Mouse (Mus musculus): ENCODE results near the gene Aars. TPM values are rescaled to one million over a fixed set of nuclear protein-coding genes. Genes with fewer than 3 reads are reported as not detected.

Aars gene
- polyA plus RNA-seq, 2 experiments = 30.2 to 46.7 TPM

- Histone ChIP-seq H3K4me2 (ENCODE audit: low read depth) (no peak overlapping the region), H3K27ac (no peak overlapping the region), H3K9me3 (ENCODE audit: control insufficient read depth, low read length) (no peaks in the 10 kb centered on the region), H3K9ac (replicated peaks) (no peak overlapping the region), H3K27me3 (ENCODE audit: control insufficient read depth, insufficient read depth, low read length) (no peaks in the 10 kb centered on the region), H3K4me1 (replicated peaks; ENCODE audit: control insufficient read depth in 2 of 2, insufficient read depth in 2 of 2, low read length in 1 of 2) (peaks cover 11 to 15% of the 10 kb centered on the region in 2 experiments; a peak in 3 of 4 replicates), H3K4me3 (ENCODE audit: insufficient read depth in 1 of 2, low read depth in 2 of 2, low read length in 2 of 2) (no peak overlapping the region), H3K36me3 (replicated peaks; ENCODE audit: control insufficient read depth, insufficient read depth, low read depth) (peaks cover 73% of the 10 kb centered on the region)
- ATAC-seq (ENCODE audit: insufficient read depth) (no peak), DNase-seq (ENCODE audit: low read depth in 3 of 3, low spot score in 3 of 3) (no peak)
- TF ChIP-seq CTCF (IDR thresholded peaks at IDR 0.05; ENCODE audit: low read depth) = 0 out of 2 replicates have a peak, but pooled peaks have one; percentile 6
- no peak for TF ChIP-seq EP300 (IDR thresholded peaks at IDR 0.05; ENCODE audit: low read depth)
- 91% methylated on average over 12 of the region's 12 CpGs for WGBS (ENCODE audit: insufficient replicate concordance)
These were observed 21.0 kb downstream of the Aars start for GRCm38 (mm10) chr8:111053827-111054518.

- ATAC-seq (ENCODE audit: insufficient read depth) (no peak), DNase-seq (ENCODE audit: low read depth in 3 of 3, low spot score in 3 of 3) (no peak)
- TF ChIP-seq CTCF (IDR thresholded peaks at IDR 0.05; ENCODE audit: low read depth) (no peak), EP300 (IDR thresholded peaks at IDR 0.05; ENCODE audit: low read depth) (no peak)
- peaks cover 61% of the 10 kb centered on the region for H3K36me3 ChIP-seq (replicated peaks; ENCODE audit: control insufficient read depth, insufficient read depth, low read depth)
- H3K27ac ChIP-seq = no peak overlapping the region
- H3K9ac ChIP-seq (replicated peaks) = no peak overlapping the region
- 87% methylated on average over 17 of the region's 17 CpGs for WGBS (ENCODE audit: insufficient replicate concordance)
- H3K4me2 ChIP-seq (ENCODE audit: low read depth) = no peak overlapping the region
- H3K9me3 ChIP-seq (ENCODE audit: control insufficient read depth, low read length) = no peaks in the 10 kb centered on the region
- peaks cover 11 to 17% of the 10 kb centered on the region in 2 experiments; a peak in 3 of 4 replicates for H3K4me1 ChIP-seq (replicated peaks; ENCODE audit: control insufficient read depth in 2 of 2, insufficient read depth in 2 of 2, low read length in 1 of 2)
- H3K4me3 ChIP-seq (ENCODE audit: insufficient read depth in 1 of 2, low read depth in 2 of 2, low read length in 2 of 2) = no peak overlapping the region
- no peaks in the 10 kb centered on the region for H3K27me3 ChIP-seq (ENCODE audit: control insufficient read depth, insufficient read depth, low read length)
These were observed 22.2 kb downstream of the Aars start for GRCm38 (mm10) chr8:111055031-111055634.

- TF ChIP-seq EP300 (IDR thresholded peaks at IDR 0.05; ENCODE audit: low read depth) = no peak
- TF ChIP-seq CTCF (IDR thresholded peaks at IDR 0.05; ENCODE audit: low read depth) = no peak
- no peaks in the 10 kb centered on the region for H3K27me3 ChIP-seq (ENCODE audit: control insufficient read depth, insufficient read depth, low read length)
- H3K9me3 ChIP-seq (ENCODE audit: control insufficient read depth, low read length) = no peaks in the 10 kb centered on the region
- 0 out of 2 replicates have a peak overlapping the region, but pooled peaks have one; percentile 3 for H3K27ac ChIP-seq
- H3K9ac ChIP-seq (replicated peaks) = no peak overlapping the region
- no peak for DNase-seq (ENCODE audit: low read depth in 3 of 3, low spot score in 3 of 3)
- peaks cover 56% of the 10 kb centered on the region for H3K36me3 ChIP-seq (replicated peaks; ENCODE audit: control insufficient read depth, insufficient read depth, low read depth)
- H3K4me2 ChIP-seq (ENCODE audit: low read depth) = peak overlapping the region; percentile 23; the same call in 1 of the 2 replicates
- peak; percentile 44; the same call in 1 of the 2 replicates for ATAC-seq (ENCODE audit: insufficient read depth)
- H3K4me1 ChIP-seq (replicated peaks; ENCODE audit: control insufficient read depth in 2 of 2, insufficient read depth in 2 of 2, low read length in 1 of 2) = peaks cover 12 to 18% of the 10 kb centered on the region in 2 experiments
- 64% methylated on average over 2 of the region's 2 CpGs for WGBS (ENCODE audit: insufficient replicate concordance)
- peak overlapping the region in 1 of 2 experiments; percentile 98; a peak in 2 of 4 replicates for H3K4me3 ChIP-seq (ENCODE audit: insufficient read depth in 1 of 2, low read depth in 2 of 2, low read length in 2 of 2)
These were observed 22.7 kb downstream of the Aars start for GRCm38 (mm10) chr8:111055661-111056060.

GRCm38 (mm10) chr8:111056158-111056663 is 23.3 kb downstream of the Aars start, which contains the start of gene Exosc6:
Exosc6 (plus strand) TSS chr8:111056339.
- H3K4me1 ChIP-seq (replicated peaks; ENCODE audit: control insufficient read depth in 2 of 2, insufficient read depth in 2 of 2, low read length in 1 of 2) = peaks cover 17 to 24% of the 10 kb centered on the region in 2 experiments
- peaks cover 50% of the 10 kb centered on the region for H3K36me3 ChIP-seq (replicated peaks; ENCODE audit: control insufficient read depth, insufficient read depth, low read depth)
- H3K4me3 ChIP-seq (ENCODE audit: insufficient read depth in 1 of 2, low read depth in 2 of 2, low read length in 2 of 2) = peak within 1 kb of the TSS; percentile 78 to 98
- under 1% methylated on average over 68 of the region's 68 CpGs for WGBS (ENCODE audit: insufficient replicate concordance)
- H3K27me3 ChIP-seq (ENCODE audit: control insufficient read depth, insufficient read depth, low read length) = no peaks in the 10 kb centered on the region
- ATAC-seq (ENCODE audit: insufficient read depth) = peak; percentile 92
- H3K9ac ChIP-seq (replicated peaks) = peak within 1 kb of the TSS; percentile 91
- peak; percentile 88 to 90 (median 90) for DNase-seq (ENCODE audit: low read depth in 3 of 3, low spot score in 3 of 3)
- peak; percentile 98 for TF ChIP-seq CTCF (IDR thresholded peaks at IDR 0.05; ENCODE audit: low read depth)
- no peak for TF ChIP-seq EP300 (IDR thresholded peaks at IDR 0.05; ENCODE audit: low read depth)
- peak within 1 kb of the TSS; percentile 100 for H3K4me2 ChIP-seq (ENCODE audit: low read depth)
- H3K9me3 ChIP-seq (ENCODE audit: control insufficient read depth, low read length) = no peaks in the 10 kb centered on the region
- peak within 1 kb of the TSS; percentile 59 for H3K27ac ChIP-seq

All from liver, embryonic 14.5 days (tissue).